Mouse (Mus musculus) midbrain, embryonic 15.5 days (tissue): ENCODE measurements around the gene Prkn. TPM values are rescaled to one million over a fixed set of nuclear protein-coding genes. Genes with fewer than 3 reads are reported as not detected.

Experiments used
- ATAC-seq: fragments of 200-750 bp; cut with Nextera tagmentation; replicated peaks from 2 replicates; pipeline ENCODE4 v1.8.0; 2017; ENCODE audit warnings: moderate TSS enrichment
- H3K27ac ChIP-seq: fragments of 300-500 bp; sonication (generic); 2 replicates; pipeline ENCODE4 v1.5.1; 2015; ENCODE audit warnings: mild to moderate bottlenecking, inconsistent platforms
- H3K27me3 ChIP-seq: fragments of 300-500 bp; sonication (generic); replicated peaks from 2 replicates; pipeline ENCODE4 v1.6.1; 2015; ENCODE audit warnings: inconsistent platforms
- H3K36me3 ChIP-seq: fragments of 300-500 bp; sonication (generic); replicated peaks from 2 replicates; pipeline ENCODE4 v1.6.1; 2015; ENCODE audit warnings: inconsistent platforms
- H3K4me1 ChIP-seq: fragments of 300-500 bp; sonication (generic); 2 replicates; pipeline ENCODE4 v1.6.1; 2015; ENCODE audit warnings: inconsistent platforms
- H3K4me2 ChIP-seq: fragments of 300-500 bp; sonication (generic); 2 replicates; pipeline ENCODE4 v1.6.1; 2015; ENCODE audit warnings: inconsistent platforms, mild to moderate bottlenecking, moderate library complexity
- H3K4me3 ChIP-seq: fragments of 300-500 bp; sonication (generic); 2 replicates; pipeline ENCODE4 v1.5.1; 2015; ENCODE audit warnings: mild to moderate bottlenecking, inconsistent platforms
- H3K9ac ChIP-seq: fragments of 300-500 bp; sonication (generic); 2 replicates; pipeline ENCODE4 v1.6.1; 2015; ENCODE audit warnings: mild to moderate bottlenecking, inconsistent platforms
- H3K9me3 ChIP-seq: fragments of 300-500 bp; sonication (generic); 2 replicates; pipeline ENCODE4 v1.6.1; 2016; ENCODE audit warnings: inconsistent platforms
- WGBS: fragments of 180-500 bp; shearing (Covaris S2); methylation state at CpG from one replicate; pipeline ENCODE4 v1.1.7; 2015; ENCODE audit warnings: mixed read lengths; 5-methylcytosine and 5-hydroxymethylcytosine counted together
- polyA plus RNA-seq: library from polyadenylated mRNA; unstranded; fragments of >200 nt; fragmentation: Nextera tagmentation; extraction: Ambion mirVana; gene quantifications from 2 replicates; pipeline ENCODE4 v1.2.1, GENCODE M21; 2015

The Prkn gene
- polyA plus RNA-seq, 1 experiment from 2014 or later, result 4.8 TPM

DNA sequence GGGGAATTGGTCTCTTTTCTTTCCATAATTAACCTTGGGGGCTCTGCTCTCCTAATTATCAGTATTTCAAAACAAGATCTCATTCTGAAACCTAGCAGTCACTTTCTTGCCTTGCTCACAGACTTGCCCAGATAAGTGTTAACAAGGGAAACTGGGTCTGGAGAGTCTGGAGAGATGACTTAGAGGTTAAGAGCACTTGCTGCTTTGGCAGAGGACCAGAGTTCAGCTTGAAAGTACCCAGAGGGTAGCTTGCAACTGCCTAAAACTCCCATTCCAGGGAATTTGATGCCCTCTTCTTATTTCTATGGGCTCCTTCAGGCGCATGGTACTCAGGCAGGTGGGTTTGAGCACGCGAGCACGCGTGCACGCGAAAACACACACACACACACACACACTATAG, 1223.3 kb downstream of the Prkn start:
- H3K27ac ChIP-seq, result no peak overlapping the region
- no peaks in the 10 kb centered on the region for H3K9me3 ChIP-seq
- no peaks in the 10 kb centered on the region for H3K36me3 ChIP-seq
- H3K4me2 ChIP-seq, result no peak overlapping the region
- 0 out of 2 replicates have a peak, but pooled peaks cover 2% of the 10 kb centered on the region for H3K27me3 ChIP-seq
- 98% methylated on average over 7 of the region's 7 CpGs for WGBS
- ATAC-seq, result no peak
- H3K9ac ChIP-seq, result no peak overlapping the region
- no peaks in the 10 kb centered on the region for H3K4me1 ChIP-seq
- H3K4me3 ChIP-seq, result no peak overlapping the region

DNA sequence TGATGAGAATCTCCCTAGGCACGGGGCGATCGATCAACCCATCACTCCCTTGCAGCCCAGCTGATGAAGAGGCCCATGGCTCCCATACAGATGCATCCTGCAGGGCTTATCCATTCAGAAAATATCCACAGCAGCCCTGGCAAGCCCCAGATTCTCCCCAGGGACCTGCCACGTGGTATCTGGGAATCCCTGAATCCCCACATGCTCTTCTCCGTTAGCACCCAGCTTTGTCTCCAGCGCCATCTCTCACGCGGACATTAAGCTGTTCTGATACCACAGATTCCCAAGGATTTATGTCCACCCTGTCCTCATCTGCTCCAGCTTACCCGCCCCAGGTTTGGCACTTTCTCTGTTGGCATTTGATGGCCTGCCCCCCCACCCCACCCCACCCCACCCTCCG, 1225.9 kb downstream of the Prkn start:
- no peak overlapping the region for H3K9ac ChIP-seq
- no peak overlapping the region for H3K27ac ChIP-seq
- no peak overlapping the region for H3K4me2 ChIP-seq
- 77% methylated on average over 10 of the region's 10 CpGs for WGBS
- no peak for ATAC-seq
- H3K36me3 ChIP-seq, result no peaks in the 10 kb centered on the region
- no peaks in the 10 kb centered on the region for H3K9me3 ChIP-seq
- H3K4me1 ChIP-seq, result no peaks in the 10 kb centered on the region
- no peak overlapping the region for H3K4me3 ChIP-seq
- no peaks in the 10 kb centered on the region for H3K27me3 ChIP-seq

- Histone ChIP-seq H3K36me3 (no peaks in the 10 kb centered on the region), H3K9me3 (no peaks in the 10 kb centered on the region), H3K4me3 (no peak overlapping the region), H3K27ac (no peak overlapping the region), H3K9ac (no peak overlapping the region), H3K27me3 (no peaks in the 10 kb centered on the region), H3K4me1 (no peaks in the 10 kb centered on the region), H3K4me2 (no peak overlapping the region)
- 37% methylated on average over 2 of the region's 2 CpGs for WGBS
- no peak for ATAC-seq
These were observed 1236.6 kb downstream of the Prkn start for GRCm38 (mm10) chr17:12076816-12077215.

DNA sequence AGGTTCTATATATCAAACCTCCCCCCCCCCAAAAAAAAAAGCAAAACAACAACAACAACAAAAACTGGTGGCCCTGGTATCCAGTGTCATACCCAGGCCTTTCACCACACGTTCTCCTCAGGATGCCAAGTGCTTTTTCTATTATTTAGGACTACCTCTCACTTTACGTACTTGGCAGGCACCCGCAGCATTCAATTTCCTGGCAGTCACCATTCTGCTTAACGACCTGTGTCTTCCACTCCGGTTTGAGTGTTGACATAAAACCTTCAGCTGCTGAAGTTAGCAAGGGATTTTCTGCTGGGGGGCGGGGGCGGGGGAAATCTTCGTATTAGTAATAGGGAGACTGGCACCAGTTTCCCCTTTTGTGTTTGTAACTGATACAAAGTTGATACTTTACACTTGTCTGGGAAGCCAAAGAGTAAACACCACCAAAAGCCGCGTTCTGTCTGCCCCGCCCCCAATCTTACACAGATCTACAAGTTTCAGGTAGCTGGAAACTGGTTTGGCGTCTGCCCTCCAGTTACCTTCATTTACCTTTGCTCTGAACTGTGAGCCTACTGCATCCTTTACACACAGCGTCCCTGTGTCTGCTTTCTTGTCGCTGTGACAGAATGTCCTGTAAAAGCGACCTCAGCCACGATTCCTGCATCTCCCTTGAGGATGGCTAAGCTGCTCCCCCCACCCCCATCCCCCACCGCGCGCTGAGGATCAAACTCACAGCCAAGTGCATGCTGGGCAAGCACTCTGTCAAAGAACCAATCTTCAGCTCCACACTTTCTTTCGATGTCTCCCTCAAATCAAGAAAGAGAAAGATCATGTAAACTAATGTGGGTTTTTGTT, 1240.7 kb downstream of the Prkn start:
- WGBS, result 51% methylated on average over 20 of the region's 20 CpGs
- Histone ChIP-seq H3K4me1 (no peaks in the 10 kb centered on the region), H3K27ac (no peak overlapping the region), H3K9me3 (no peaks in the 10 kb centered on the region), H3K27me3 (no peaks in the 10 kb centered on the region), H3K4me3 (no peak overlapping the region), H3K36me3 (no peaks in the 10 kb centered on the region), H3K9ac (no peak overlapping the region), H3K4me2 (no peak overlapping the region)
- ATAC-seq, result no peak

- Histone ChIP-seq H3K27me3 (no peaks in the 10 kb centered on the region), H3K4me3 (no peak overlapping the region), H3K9me3 (no peaks in the 10 kb centered on the region), H3K27ac (no peak overlapping the region), H3K36me3 (no peaks in the 10 kb centered on the region), H3K9ac (no peak overlapping the region), H3K4me2 (no peak overlapping the region), H3K4me1 (no peaks in the 10 kb centered on the region)
- ATAC-seq, result no peak
- 92% methylated on average over 5 of the region's 5 CpGs for WGBS
These were observed 1242.0 kb downstream of the Prkn start for GRCm38 (mm10) chr17:12082201-12082600.

- Histone ChIP-seq H3K36me3 (no peaks in the 10 kb centered on the region), H3K4me1 (0 out of 2 replicates have a peak, but pooled peaks cover 6% of the 10 kb centered on the region), H3K9me3 (no peaks in the 10 kb centered on the region), H3K27ac (no peak overlapping the region), H3K4me2 (no peak overlapping the region), H3K4me3 (no peak overlapping the region), H3K27me3 (no peaks in the 10 kb centered on the region), H3K9ac (no peak overlapping the region)
- 46% methylated on average over 5 of the region's 5 CpGs for WGBS
- ATAC-seq, result no peak
These were observed 1250.2 kb downstream of the Prkn start for GRCm38 (mm10) chr17:12090261-12090927.

- H3K4me2 ChIP-seq, result no peak overlapping the region
- no peaks in the 10 kb centered on the region for H3K9me3 ChIP-seq
- H3K36me3 ChIP-seq, result no peaks in the 10 kb centered on the region
- H3K27ac ChIP-seq, result no peak overlapping the region
- H3K4me3 ChIP-seq, result no peak overlapping the region
- H3K9ac ChIP-seq, result no peak overlapping the region
- WGBS, result 55% methylated on average over 6 of the region's 6 CpGs
- ATAC-seq, result no peak
- no peaks in the 10 kb centered on the region for H3K27me3 ChIP-seq
- 0 out of 2 replicates have a peak, but pooled peaks cover 6% of the 10 kb centered on the region for H3K4me1 ChIP-seq
These were observed 1252.8 kb downstream of the Prkn start for GRCm38 (mm10) chr17:12092901-12093564.

GRCm38 (mm10) chr17:12094016-12094415, 1253.8 kb downstream of the Prkn start:
- Histone ChIP-seq H3K27ac (no peak overlapping the region), H3K9ac (no peak overlapping the region), H3K4me2 (no peak overlapping the region), H3K9me3 (no peaks in the 10 kb centered on the region), H3K4me3 (no peak overlapping the region), H3K36me3 (no peaks in the 10 kb centered on the region), H3K27me3 (no peaks in the 10 kb centered on the region), H3K4me1 (0 out of 2 replicates have a peak, but pooled peaks cover 6% of the 10 kb centered on the region)
- ATAC-seq, result no peak
- WGBS, result 98% methylated on average over 1 of the region's 1 CpGs

- WGBS, result 80% methylated on average over 9 of the region's 9 CpGs
- H3K4me1 ChIP-seq, result 0 out of 2 replicates have a peak, but pooled peaks cover 6% of the 10 kb centered on the region
- no peak for ATAC-seq
- no peaks in the 10 kb centered on the region for H3K36me3 ChIP-seq
- H3K9ac ChIP-seq, result no peak overlapping the region
- H3K27ac ChIP-seq, result no peak overlapping the region
- H3K27me3 ChIP-seq, result no peaks in the 10 kb centered on the region
- no peak overlapping the region for H3K4me3 ChIP-seq
- no peak overlapping the region for H3K4me2 ChIP-seq
- no peaks in the 10 kb centered on the region for H3K9me3 ChIP-seq
These were observed 1254.8 kb downstream of the Prkn start for GRCm38 (mm10) chr17:12094827-12095590.

DNA sequence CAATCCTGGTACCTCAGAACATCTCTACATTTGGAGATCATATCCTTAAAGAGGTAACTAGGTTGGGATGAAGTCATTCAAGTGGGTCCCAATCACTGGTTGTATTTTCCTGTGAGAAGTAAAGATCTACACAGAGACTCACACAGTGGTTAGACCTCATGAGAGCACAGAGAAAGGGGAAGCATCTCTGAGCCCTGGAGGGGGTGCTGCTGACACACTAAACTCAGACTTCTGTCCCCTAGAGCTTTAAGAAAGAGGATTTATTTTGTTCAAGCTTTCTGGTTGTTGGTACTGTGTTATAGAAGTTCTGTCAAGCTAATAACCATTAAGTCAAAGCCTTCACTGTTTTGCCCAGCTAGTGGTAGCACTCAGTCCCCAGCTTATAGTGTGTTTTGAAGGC, 1259.2 kb downstream of the Prkn start:
- H3K4me2 ChIP-seq, result no peak overlapping the region
- no peaks in the 10 kb centered on the region for H3K36me3 ChIP-seq
- no peak overlapping the region for H3K4me3 ChIP-seq
- no peaks in the 10 kb centered on the region for H3K9me3 ChIP-seq
- H3K4me1 ChIP-seq, result no peaks in the 10 kb centered on the region
- no peaks in the 10 kb centered on the region for H3K27me3 ChIP-seq
- no peak overlapping the region for H3K9ac ChIP-seq
- ATAC-seq, result no peak
- no peak overlapping the region for H3K27ac ChIP-seq

DNA sequence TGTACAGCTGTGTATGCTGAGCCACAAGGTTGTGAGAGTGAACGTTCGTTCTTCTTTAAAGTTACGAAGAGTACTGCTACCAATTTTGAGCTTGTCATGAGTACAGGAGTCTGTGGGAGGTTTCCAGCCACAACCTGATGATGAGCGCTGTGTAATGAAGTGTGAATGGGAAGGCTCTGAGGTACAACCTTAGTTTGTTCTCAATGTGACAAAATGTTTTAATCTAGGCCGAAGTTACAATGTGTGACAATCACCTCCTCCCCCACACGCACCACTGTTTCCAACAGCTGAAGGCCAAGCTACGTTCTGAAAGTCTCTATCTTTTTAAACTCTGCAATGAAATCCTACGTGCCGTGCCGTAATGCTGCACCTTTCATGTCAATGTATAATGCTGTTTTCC, 1262.1 kb downstream of the Prkn start:
- Histone ChIP-seq H3K4me2 (no peak overlapping the region), H3K27me3 (no peaks in the 10 kb centered on the region), H3K9me3 (no peaks in the 10 kb centered on the region), H3K4me3 (no peak overlapping the region), H3K4me1 (no peaks in the 10 kb centered on the region), H3K36me3 (no peaks in the 10 kb centered on the region), H3K27ac (no peak overlapping the region), H3K9ac (no peak overlapping the region)
- 95% methylated on average over 10 of the region's 10 CpGs for WGBS
- no peak for ATAC-seq

- H3K9ac ChIP-seq, result no peak overlapping the region
- no peak overlapping the region for H3K4me2 ChIP-seq
- no peaks in the 10 kb centered on the region for H3K36me3 ChIP-seq
- WGBS, result 80% methylated on average over 6 of the region's 6 CpGs
- no peaks in the 10 kb centered on the region for H3K4me1 ChIP-seq
- no peak overlapping the region for H3K4me3 ChIP-seq
- no peaks in the 10 kb centered on the region for H3K27me3 ChIP-seq
- H3K27ac ChIP-seq, result no peak overlapping the region
- H3K9me3 ChIP-seq, result no peaks in the 10 kb centered on the region
- no peak for ATAC-seq
These were observed 1263.6 kb downstream of the Prkn start for GRCm38 (mm10) chr17:12103781-12104180.
